Mouse (Mus musculus) gastrocnemius, postnatal 36 days (tissue): ENCODE data around the gene Cadm2. TPM values are rescaled to one million over a fixed set of nuclear protein-coding genes. Genes with fewer than 3 reads are reported as not detected.
A peak's percentile ranks its signal among the peaks of the same experiment; 100 is the strongest.

Experiments used
- DNase-seq, 2 experiments: peaks; one replicate each; pipeline ENCODE4 v3.0.0; 2022
- intact Hi-C: fragments of 180-260 bp; cut with DNase I; formaldehyde crosslinking; loops from one replicate; pipeline ENCODE4 v1.15.1; 2025
- long read RNA-seq, 2 experiments: library from polyadenylated mRNA; stranded (forward); transcript quantifications; one replicate each; pipeline ENCODE4 v2.0.0; 2021
- total RNA-seq, 2 experiments: library from RNA; stranded (reverse); gene quantifications; 2 replicates each; pipeline ENCODE4 v1.2.3; 2021

Gene Cadm2
- total RNA-seq: under 1 TPM; 0.36 to 0.42 TPM
- long read RNA-seq, experiment 1: 0 reads
- long read RNA-seq, experiment 2: 0 reads

DNA sequence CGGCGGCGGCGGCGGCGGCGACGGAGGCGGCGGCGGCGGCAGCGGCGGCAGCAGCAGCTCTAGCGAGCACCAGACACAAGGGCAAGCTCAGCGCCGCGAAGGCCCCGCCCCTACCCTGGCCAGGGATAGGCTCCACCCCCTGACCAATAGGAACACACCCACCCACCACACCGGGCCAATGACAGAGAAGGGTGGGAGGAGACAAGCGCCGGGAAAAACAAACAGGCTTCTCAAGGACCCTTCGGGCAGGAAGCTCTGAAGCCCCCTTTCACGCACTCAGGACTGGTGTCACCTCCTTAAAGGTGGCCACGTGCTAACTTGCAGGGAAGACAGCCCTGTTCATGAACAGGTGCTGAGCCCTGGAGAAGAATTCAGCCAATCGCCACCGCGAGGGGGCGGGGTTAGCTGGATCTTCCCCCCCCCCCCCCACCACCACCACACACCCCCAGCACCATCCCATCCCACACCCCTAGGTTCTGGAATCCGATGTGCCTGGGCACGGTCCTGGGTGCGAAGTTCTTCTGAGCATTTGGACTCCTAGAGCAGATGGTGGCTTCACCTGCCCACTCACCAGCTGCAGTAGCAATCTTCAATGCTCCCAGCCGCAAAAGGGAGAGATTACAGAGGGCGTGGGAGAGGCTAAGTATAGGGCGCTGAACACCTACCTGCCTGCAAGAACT, at the start of gene Cadm2:
Cadm2 (minus strand) TSS at position 83 of the 680 bp plus-strand sequence.
- intact Hi-C loops: no loop called here
- peak; percentile 79 to 82 for DNase-seq

DNA sequence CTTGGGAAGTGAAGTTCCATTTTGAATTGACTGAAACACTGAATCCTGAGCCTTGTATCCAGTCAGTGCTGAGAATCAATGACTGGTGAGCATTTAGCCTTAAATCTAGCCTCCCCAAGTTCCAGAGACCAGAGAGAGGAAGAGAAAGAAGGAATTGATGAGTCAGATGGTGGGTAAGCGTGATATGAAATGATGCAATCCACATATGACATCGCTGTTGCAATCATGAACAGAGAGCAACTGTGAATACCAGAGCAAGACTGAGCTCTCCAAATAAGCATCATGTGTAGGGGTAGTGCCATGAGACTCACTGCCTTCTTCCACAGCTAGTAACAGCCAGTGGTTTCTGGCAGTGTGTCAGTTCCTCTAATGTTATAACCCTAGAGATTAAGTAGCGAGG, 26.2 kb upstream of the Cadm2 start:
- DNase-seq: no peak
- intact Hi-C loops: no loop called here

DNA sequence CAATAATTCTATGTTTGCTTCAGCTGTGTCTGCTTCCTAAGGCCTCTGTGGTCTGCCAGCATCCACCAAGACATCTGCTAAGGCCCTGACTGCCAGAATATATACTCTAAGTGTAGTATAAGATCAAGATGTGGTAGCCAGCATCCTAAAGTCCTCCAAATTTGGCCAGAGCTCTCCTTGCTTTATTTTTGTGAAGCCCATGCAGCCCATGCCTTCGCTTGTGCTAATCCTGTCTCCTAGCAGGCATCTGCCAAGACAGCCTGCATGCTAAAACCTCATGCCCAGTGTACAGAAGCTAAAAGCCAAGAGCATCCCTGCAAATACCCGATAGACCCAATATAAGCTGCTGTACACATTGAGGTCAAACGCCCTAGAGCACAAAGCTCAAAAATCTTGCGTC, 22.9 kb upstream of the Cadm2 start:
- no peak for DNase-seq
- intact Hi-C loops: no loop called here

DNA sequence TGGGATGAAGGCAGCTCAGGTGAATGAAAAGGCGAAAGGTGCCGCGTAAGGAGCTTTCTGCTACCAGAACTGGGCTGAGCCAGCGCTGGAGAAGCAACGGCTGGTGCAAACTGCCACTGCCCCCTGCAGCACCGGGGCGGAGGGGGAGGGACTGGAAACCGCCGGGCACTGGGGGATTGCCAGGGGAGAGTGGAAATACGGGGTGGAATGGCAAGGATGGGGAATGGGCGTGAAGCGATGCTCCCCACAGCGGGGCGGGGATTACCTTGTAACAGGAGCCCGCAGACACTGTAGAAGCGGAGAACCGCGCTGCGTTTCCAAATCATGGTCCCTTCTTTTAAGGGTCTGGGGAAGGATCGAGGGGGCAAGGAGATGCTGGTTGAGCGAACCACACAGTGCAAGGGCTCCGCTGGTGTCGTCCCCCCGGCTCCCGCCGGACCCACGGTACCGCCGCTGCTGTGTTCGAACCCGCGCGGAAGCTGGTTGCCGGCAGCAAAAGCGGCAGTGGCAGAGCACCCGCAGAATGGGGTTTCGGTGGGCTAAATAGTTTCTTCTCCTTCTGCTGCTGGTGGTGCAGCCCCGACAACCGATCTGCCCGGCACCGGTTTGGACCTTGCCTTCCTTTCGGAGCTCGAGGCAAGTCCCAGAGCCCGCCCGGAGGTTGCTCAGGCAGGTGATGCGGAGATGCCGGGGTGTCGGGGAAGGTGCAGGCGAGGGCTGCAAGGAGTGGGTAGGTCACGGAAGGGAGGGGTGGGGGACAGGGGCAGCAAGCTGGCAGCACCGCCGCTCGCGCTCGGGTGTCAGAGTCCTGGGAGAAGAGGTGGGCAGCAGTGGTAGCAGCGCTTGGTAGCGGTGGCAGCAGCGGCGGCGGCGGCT, 564 bp downstream of the Cadm2 start:
- intact Hi-C loops: no loop called here
- DNase-seq: peak in 1 of 2 experiments; percentile 16

DNA sequence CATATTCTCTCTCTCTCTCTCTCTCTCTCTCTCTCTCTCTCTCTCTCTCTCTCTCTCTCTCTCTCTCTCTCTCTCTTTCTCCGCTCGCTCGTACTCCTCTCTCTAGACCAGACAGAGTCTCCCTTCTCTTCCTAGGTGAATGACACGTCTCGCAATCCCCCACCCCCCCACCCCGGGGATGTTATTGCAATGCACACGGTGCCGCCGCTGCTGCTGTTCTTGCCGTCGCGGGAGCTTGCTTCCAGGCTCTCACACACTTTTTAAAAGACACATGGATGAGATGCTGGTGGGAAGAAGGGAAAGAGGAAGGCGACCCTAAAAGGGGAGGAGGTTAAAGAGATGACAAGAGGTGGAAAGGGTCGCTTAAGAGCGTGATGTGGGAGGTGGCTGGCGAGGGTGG, 1.3 kb downstream of the Cadm2 start:
- intact Hi-C loops: no loop called here
- no peak for DNase-seq

DNA sequence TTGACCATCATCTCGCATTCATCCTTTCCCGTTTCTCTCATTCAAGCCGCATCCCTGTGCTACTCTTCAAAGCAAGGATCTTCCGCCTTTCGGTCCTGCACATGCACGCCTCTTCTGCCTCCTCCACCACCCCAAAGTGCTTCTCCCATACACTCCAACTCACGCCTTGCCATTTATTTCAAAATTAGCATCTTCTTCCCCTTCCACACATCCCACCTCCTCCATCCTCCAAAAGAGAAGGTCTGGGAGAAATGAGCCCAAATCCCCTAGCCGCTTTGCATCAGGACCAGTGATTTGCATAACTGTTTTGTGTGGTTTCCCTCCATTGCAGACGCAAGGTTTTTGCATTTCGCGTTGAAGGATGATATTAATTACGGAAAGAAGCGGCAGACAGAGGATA, 1.9 kb downstream of the Cadm2 start:
- no peak for DNase-seq
- intact Hi-C loops: no loop called here

DNA sequence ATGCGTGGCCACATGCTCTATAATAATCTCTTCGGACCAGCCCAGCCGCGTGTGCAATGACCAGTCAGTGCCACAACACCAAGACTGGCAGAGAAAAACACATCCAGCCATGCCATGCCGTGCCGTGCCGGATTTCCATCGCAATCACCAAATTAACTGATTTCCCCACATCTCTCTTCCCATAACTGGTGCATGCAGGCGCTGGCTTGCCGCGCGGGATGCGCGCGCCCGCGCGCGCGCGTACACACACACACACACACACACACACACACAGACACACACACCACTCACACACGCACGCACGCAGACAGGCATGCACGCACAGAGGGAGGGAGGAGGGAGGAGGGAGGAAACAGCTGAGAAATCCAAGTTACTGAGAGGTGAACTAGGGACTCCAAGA, 2.9 kb downstream of the Cadm2 start:
- no peak for DNase-seq
- intact Hi-C loops: no loop called here

DNA sequence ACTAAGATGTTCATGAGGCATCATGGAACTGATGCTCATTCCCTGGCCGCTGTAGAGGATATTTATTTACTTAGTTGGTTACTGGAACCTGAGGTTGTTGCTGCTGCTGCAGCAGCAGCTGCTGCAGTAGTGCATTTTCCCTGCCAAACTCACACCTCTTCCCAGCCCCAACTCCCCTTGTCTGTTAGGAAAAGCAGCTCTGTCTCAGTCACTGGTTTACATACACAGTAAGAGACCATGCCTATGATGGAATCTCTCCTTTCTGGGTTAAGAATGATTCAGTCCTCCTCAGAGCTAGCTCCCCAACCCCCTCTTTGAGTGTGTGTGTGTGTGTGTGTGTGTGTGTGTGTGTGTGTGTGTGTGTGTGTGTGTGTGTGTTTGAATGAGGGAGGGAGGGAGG, 3.5 kb downstream of the Cadm2 start:
- DNase-seq: no peak
- intact Hi-C loops: no loop called here

DNA sequence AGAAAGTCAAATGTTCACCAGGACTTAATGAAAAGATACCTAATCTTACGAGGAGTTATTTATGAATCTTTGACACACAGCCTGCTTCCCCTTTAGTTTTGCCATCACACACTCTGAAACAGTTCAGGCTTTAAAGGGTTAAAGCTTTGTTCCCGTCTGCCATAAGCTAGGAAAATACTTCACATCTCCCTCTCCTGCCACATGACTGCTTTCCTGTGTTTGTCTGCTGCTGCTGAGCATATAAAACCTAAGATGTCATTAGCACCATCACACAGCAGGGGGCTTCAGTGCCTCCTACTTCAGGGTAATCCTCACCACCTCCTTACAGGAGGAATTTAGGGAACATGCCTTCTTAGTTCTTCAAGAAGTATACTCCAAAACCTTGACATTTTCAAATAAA, 6.8 kb downstream of the Cadm2 start:
- intact Hi-C loops: no loop called here
- no peak for DNase-seq

DNA sequence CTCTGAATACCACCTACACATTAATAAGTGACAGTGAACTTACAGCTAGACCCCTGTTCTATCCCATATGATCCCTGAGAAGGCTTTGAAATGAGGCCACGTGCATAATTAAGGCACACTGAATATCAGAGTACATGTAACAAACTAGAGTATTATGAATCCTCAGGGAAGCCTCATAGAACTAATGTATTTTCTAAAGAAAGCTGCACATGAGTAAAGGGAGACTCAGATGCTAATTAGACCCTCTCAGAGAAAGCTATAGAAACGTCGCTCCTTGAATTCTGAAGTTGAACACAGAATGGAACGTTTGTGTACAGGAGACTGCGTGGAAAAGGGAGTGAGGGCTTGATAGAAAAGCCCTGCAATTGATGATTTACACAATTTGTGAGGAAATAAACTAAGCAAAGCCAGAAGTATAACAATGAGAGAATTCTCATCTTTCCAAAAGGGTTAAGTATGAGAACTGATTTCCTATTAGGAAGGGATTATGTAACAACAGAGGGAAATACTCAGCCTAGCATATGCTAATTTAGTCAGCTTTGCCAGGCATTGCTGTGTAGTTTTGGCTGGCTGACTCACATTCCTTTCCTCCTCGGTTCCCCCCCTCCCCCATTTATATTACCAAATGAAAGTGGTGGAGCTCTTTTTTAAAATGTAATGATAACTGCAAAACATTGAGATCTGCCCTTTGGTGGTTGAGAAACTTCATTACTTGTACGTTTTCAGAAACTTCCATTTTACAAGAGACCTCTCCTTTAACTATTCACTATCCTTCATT, 9.6 kb downstream of the Cadm2 start:
- no peak for DNase-seq
- intact Hi-C loops: no loop called here

DNA sequence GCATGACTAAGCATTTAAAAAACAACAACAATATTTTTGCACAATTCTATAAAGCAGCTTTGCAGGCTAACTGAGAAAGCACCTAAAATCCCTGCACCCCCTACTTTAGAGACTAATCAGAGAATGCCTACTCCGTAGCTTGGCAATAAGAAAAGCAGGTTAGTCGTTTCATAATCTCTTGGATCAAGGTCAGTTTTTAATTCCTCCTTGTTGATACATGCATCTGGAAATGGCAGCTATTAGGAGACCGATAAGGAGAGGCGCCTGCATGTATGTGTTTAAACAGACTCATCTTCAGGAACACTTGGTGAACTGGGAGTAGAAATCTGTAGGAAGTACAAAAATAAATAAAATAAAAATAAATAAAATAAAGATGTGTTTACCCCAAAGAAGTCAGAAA, 11.6 kb downstream of the Cadm2 start:
- intact Hi-C loops: no loop called here

DNA sequence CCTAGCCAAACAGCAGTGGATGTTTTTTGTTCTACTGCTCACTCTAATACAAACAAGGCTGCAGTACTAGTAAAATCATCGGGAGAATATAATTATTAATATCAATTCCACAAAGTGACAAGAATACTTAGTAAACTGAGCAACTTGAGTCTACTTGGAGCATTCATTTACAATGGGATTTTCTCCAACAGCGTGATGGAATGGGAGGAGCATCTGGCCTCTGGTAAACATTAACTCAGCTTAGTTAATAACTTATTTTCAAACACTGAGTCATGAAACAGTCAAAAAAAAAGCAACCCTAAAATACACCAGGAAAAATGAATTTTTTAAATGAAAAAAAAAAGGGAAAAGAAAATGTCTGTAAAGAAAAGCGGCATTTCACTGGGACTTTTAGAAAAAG, 12.2 kb downstream of the Cadm2 start:
- DNase-seq: no peak
- intact Hi-C loops: no loop called here

More for the DNA sequence above, 11.6 kb downstream of the Cadm2 start:
- no peak for DNase-seq

DNA sequence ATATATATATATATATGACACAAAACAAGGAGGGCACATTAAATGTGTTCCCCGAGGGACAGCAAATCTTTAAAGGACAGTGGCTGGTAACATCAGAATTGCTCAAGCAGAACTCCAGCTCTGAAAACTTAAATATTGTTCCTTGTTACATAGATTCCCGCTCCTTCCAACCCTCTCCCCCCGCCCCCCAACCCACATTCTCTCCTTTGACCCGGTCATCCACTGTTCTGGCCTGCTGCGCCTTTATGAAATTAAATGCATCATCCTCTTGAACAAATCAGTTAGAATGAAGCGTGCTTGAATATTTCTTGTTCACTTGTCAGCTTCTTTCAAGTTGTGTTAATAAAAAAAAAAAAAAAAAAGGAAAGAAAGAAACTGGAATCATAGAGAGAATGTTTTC, 15.0 kb downstream of the Cadm2 start:
- DNase-seq: no peak
- intact Hi-C loops: no loop called here

DNA sequence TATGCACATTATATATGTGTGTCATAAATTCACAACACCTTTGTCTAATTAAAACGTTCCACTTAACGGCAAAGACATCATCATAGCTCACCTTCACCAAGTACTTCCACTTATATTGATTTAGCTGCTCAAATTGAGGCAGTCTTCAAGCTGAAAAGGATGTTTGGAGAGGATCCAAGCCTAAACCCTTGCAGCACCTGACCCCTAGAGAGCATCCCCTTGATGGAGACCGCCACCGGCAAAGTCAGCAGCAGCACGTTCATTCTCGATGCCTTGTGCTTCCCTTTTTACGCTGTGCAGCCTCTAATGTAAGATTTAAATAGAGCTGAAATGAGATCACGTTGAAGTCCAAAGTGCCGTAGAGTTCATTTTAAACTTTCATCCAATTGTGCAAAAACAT, 20.7 kb downstream of the Cadm2 start:
- intact Hi-C loops: no loop called here
- no peak for DNase-seq

DNA sequence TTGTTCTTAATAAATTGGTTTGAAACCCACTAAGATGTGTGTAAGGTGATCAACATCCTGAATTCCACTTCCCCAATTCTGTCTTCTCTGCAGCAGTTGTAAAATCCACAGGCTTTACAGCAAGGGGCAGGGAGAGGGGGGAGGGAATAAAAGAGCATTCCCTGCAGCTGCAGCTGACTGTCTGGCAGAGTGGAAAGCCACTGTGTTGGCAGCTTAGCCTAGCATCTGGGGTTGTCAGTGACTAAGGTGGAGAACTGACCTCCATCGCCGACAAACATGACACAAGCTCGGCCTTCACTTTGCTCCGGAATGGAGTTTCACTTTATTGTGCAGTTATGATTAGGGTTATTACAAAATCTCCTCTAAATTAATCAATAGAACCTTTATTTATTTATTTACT, 21.9 kb downstream of the Cadm2 start:
- intact Hi-C loops: no loop called here
- DNase-seq: no peak

DNA sequence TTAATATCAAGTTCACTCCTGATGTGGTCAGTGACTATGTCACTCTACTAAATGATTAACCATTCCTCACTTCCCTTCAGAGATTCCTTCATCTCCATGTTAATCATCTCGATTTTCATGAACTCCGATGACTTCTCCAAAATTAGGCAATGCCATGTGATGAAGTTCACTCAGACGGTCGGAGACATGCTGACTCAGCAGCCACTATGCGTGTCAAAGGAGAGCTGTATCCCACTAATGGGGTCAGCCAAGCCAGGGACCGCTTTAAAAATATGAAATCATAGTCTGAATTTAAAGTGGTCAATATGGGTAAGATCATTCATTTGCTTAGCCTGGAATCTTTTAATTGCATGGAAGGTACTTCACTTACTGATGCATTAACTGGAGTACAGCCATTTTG, 29.7 kb downstream of the Cadm2 start:
- intact Hi-C loops: no loop called here
- DNase-seq: no peak

DNA sequence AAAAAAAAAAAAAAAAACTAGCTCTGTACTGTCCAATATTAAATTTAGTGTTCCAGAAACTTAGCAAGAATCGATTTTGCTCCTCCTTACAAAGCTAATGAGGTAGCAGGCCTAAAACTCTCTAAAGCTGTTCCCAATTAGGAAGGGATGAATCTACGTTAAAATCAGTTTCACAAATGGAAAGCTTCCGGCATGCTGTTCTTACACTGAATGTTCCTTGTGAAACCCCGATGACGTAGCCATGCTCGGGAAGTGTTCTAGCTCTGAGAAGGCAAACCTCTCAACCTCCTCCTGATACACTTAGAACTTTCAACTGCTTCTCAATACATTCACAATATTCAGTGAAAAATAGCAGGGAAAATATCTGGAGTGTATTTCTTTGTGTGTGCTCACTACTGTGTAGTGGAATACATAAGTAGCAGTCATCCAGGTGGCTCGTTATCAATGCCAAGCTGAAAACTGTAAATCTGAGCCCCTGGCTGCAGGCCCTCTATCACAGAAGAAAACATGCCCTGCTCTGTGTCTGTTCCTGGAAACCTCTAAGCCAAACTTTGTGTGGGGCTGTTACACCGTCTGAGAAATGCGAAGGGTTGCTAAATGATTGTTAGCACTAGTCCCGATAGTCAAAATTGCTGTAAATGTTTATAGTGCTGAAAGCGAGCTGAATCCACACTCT, 41.7 kb downstream of the Cadm2 start:
- DNase-seq: no peak
- intact Hi-C loops: no loop called here

DNA sequence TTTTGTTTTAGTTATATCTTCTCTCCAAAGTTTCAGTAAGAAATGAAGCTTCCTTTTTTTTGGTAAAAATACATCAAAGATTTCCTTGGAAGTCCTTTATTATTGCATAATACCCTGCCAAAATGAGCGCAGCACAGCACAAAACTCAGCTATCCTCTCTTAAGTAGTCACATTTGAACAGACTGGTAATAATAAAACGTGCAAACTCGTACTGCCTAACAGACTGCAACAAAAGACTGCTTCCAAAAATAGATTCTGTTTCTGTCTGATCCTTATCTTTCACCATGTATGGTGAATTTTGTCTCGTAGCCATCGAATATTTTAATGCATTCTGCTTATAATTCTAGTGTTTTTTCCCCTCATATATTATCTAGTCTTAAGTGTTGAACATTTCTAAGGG, 45.2 kb downstream of the Cadm2 start:
- no peak for DNase-seq
- intact Hi-C loops: no loop called here

DNA sequence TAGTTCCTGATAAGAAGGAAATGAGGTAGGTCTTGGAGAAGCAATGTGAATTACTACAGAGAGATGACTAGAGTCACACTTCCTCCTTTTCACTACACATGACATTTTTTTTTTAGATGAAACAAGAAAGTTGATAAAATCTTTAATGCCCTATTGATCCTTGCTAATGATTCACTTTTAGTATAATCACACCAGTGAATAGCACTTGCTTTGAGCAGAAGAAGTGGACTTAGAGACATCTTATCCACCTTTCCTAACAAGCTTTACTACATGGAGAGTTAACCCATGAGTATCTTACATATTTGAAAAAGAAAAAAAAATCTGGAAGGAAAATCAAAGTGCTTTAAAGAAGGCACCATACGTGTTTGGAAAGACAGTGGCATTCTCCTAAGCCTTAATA, 93.7 kb downstream of the Cadm2 start:
- intact Hi-C loops: no loop called here

DNA sequence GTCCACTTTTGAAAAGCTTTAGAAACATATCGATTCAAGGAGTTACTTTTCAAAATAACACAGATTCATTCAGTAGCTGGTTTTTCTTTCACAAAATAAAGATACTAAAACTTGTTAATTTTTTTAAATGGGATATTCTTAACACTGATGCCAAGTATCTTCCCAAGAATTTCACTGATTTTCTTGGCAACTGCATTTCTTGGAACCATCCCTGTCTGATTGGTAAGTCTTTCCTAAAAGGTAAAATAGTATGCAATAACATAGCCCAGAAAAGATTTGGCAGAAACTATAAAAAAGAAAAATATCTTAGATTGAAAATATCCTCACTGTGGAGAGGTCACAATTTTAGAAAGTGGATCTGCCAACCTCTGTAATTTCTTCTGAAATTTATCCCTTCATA, 95.8 kb downstream of the Cadm2 start:
- intact Hi-C loops: no loop called here
- DNase-seq: no peak

More for the DNA sequence above, 93.7 kb downstream of the Cadm2 start:
- no peak for DNase-seq

DNA sequence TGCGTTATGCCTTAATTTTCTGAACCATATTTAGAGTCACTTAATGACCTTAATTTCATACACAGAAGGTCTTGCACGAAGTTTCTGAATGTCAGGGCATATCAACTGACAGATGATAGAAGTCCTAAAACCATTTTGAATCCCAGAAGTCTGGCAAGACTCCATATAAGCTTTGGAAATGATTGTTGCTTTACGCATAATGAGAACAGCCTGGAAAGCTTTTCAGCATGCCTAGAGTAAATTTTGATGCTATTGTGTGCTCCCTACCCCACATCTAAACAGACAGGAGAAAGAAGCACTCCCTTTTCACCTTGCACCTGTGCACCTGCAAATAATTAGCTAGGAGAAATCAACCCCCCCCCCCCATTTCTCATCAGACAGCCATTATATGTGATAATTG, 102.4 kb downstream of the Cadm2 start:
- DNase-seq: no peak
- intact Hi-C loops: no loop called here
